Mouse (Mus musculus): ENCODE results near the gene Slc22a18. TPM values are rescaled to one million over a fixed set of nuclear protein-coding genes. Genes with fewer than 3 reads are reported as not detected.
A peak's percentile ranks its signal among the peaks of the same experiment; 100 is the strongest.

The Slc22a18 gene
- polyA plus RNA-seq, 1 experiment = 1.1 TPM

GRCm38 (mm10) chr7:143461920-143462319, 11.6 kb upstream of the Slc22a18 start:
- no peak for DNase-seq (ENCODE audit: extremely low spot score in 1 of 2, low spot score in 1 of 2)

DNA sequence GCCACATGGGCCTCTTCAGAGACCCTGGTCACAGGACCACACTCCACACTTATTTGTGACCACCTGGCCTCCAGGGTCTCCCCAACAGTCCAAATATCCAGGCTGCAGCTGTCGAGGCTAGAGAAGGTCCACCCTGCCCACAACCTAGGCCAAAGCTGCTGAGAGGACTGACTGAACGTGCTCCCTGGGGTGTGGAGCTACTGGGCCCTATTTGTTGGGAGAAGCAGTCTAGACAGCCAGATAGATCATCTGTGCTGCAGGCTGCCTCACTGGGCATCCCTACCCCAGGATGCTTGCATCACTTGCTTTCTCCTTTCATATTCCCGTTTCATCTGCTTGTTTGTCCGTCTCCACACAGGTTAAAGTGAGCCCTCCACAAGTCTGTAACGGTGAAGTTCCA, 11.0 kb upstream of the Slc22a18 start:
- no peak for DNase-seq (ENCODE audit: extremely low spot score in 1 of 2, low spot score in 1 of 2)

- DNase-seq (ENCODE audit: extremely low spot score in 1 of 2, low spot score in 1 of 2) = peak in 1 of 2 experiments; percentile 78
Observed at GRCm38 (mm10) chr7:143463865-143464415, 9.6 kb upstream of the Slc22a18 start.

- no peak for DNase-seq (ENCODE audit: extremely low spot score in 1 of 2, low spot score in 1 of 2)
Observed at GRCm38 (mm10) chr7:143464811-143465560, 8.6 kb upstream of the Slc22a18 start.

DNA sequence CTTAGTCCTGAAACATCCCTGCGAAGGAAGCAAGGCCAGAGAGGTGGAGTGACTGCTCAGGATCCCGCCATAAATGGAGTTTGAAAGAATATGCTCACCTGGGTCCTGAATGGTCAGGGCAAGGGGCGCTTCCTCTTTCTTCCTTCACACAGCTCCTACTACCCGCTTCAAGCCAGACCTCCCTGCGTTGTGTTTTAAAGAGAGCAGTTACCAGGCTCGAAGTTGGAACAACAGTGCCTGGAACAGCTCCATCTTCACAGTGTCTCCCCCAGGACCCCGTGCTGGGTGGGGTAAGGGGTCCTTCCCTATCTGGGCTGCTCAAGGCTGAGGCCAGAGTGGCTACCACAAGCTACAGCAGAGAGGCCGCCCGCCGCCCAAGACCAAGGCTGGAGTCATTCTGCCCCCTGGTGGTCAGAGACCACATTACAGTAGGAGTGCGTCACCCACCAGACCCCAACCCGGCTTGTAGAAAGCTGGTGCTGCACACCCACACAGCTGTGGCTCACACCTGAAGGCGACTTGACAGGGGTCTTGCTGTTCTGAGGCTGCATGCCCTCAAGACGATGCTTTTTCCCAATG, 7.3 kb upstream of the Slc22a18 start:
- peak in 1 of 2 experiments; percentile 89 for DNase-seq (ENCODE audit: extremely low spot score in 1 of 2, low spot score in 1 of 2)

- no peak for DNase-seq (ENCODE audit: extremely low spot score in 1 of 2, low spot score in 1 of 2)
Observed at GRCm38 (mm10) chr7:143467714-143468113, 5.8 kb upstream of the Slc22a18 start.

- peak in 1 of 2 experiments; percentile 82 for DNase-seq (ENCODE audit: extremely low spot score in 1 of 2, low spot score in 1 of 2)
Observed at GRCm38 (mm10) chr7:143469946-143470345, 3.6 kb upstream of the Slc22a18 start.

DNA sequence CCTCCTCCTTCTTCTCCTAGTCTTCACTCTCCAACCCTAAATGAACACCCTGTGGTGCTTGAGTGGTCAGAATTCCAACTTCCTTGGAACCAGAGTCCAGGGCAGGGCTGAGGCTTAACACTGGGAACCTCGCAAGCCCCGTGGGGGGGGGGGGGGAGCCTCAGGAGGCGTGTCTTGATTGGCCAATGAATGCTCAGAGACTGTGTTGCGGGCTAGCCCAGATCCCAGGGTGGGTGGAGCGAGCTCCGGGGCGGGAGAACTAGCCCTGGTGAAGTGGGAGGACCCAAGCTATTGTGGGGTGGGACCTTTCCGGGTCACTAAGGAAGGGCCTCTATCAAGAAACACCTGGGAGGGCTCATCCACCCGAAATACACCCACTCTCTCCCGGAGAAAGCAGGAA, 1.3 kb downstream of the Slc22a18 start:
- no peak for DNase-seq (ENCODE audit: extremely low spot score in 1 of 2, low spot score in 1 of 2)

DNA sequence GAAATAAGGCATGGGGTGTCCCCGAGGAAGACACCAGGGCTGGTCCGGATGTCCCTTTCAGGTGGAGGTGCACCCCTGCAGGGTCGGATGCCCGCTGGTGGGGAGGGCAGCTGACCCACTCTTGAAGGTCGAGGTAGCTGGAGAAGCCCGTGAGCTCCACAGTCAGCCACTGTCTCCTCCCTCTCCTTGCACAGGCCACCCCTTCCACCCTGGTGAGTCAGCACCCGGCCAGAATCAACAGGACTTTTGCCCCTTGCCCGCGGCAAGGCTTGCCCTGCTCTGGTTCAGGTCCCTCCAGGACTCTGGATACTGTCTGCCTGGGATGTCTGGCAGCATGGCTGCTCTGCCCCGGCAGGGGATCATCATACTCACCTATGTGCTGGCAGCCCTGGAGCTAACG, 2.3 kb downstream of the Slc22a18 start:
- no peak for DNase-seq (ENCODE audit: extremely low spot score in 1 of 2, low spot score in 1 of 2)

GRCm38 (mm10) chr7:143476702-143477335, 3.3 kb downstream of the Slc22a18 start:
- no peak for DNase-seq (ENCODE audit: extremely low spot score in 1 of 2, low spot score in 1 of 2)

- no peak for DNase-seq (ENCODE audit: extremely low spot score in 1 of 2, low spot score in 1 of 2)
Observed at GRCm38 (mm10) chr7:143477800-143478199, 4.3 kb downstream of the Slc22a18 start.

DNA sequence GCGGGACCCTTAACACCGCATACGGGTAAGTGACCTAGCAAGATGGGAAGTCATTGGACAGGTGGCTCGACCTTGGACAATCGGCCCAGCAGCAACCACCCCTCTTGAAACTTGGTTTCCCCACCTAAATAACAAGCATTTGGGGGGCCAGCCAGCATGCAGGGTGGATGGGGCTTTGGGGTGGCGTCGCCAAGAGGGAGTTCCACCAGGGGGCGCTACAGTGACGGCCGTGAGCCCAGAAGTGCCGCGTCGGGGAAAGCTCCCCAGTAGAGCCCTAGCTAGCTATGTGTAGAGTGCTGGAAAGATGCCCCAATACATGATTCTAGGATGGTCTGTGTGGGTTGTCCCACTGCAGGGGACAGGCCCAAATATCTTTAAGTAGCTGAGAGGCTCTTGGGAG, 7.0 kb downstream of the Slc22a18 start:
- DNase-seq (ENCODE audit: extremely low spot score in 1 of 2, low spot score in 1 of 2) = peak in 1 of 2 experiments; percentile 64

GRCm38 (mm10) chr7:143481806-143482387, 8.4 kb downstream of the Slc22a18 start:
- no peak for DNase-seq (ENCODE audit: extremely low spot score in 1 of 2, low spot score in 1 of 2)

GRCm38 (mm10) chr7:143482541-143482940, 9.0 kb downstream of the Slc22a18 start:
- no peak for DNase-seq (ENCODE audit: extremely low spot score in 1 of 2, low spot score in 1 of 2)

DNA sequence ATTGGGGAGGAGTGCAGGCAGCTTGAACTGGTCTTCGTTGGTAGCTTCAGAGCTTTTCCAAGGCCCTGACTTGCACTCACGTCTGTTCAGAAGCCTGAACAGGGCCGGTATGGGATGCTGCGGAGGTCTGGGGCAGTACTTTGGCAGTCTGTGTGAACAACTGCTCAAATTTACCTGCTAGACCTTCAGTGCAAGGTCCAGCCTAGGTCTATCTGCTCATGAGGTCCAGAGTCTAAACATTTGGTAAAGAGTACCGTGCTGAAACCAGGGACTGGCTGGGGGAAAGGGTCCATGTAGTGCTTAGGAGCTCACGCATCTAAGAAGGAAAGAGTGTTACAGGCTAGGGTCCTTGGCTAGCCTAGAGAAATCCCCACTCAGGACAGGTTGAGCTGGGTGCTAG, 16.2 kb downstream of the Slc22a18 start:
- DNase-seq (ENCODE audit: extremely low spot score in 1 of 2, low spot score in 1 of 2) = no peak

- no peak for DNase-seq (ENCODE audit: extremely low spot score in 1 of 2, low spot score in 1 of 2)
Observed at GRCm38 (mm10) chr7:143493616-143494126, 20.1 kb downstream of the Slc22a18 start.

DNA sequence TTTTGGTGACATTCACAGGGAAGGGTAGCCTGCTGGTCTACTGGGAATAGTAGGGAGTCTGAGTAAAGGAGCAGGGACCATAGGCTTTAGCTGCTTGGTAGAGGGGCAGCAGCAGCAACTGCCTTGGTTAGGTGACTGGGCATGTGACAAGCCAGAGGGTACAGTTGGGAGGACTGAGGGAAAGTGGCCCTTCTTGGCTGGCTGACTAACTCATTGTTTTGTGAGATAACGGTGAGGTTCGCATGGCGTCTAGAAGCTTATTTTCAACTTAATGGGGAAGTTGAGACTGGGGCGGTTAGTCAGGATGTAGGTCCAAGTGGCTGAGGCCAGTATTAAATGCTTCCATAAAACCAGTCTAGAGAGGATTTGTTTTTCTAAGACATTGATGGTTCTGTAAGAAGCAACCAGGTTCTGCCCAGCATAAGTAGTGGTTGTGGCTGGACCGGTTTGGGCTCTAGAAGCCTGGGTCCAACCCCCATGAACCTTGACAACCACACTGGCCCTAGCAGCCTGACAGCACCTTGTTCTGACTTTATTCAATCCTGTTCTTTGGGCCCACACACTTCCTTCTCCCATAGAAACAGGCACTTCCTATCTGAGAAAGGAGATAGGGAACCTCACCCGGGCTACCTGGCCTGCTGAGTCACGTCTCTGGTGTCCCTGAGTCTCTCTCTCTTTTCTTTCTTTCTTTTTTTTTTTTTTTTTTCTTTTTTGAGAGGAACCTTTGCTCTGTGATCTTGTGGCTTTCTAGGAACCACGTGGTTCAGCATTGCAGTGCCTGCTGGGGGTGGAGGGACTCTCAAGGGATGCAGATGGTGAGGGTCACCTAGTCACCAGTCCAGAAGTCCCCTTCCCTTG, 21.8 kb downstream of the Slc22a18 start:
- DNase-seq (ENCODE audit: extremely low spot score in 1 of 2, low spot score in 1 of 2) = no peak

GRCm38 (mm10) chr7:143498584-143498983, 25.0 kb downstream of the Slc22a18 start:
- DNase-seq (ENCODE audit: extremely low spot score in 1 of 2, low spot score in 1 of 2) = no peak

DNA sequence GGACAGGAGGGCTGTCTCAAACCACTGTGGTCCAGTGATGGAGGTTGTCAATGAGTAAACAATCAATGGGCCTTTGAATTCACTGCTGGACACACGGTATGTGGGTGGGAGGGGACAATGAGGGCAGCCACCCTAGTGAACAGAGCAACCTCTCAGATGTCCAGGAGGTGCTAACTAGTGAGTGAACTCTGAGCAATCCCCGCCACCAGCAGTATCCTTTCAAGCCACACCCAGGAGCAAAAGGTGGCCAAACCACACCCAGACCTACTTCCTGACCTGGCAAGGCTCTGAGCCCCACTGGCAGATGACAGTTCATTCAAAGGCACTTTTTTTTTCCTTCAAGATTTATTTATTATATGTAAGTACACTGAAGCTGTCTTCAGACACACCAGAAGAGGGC, 27.4 kb downstream of the Slc22a18 start:
- no peak for DNase-seq (ENCODE audit: extremely low spot score in 1 of 2, low spot score in 1 of 2)
